Mouse (Mus musculus) right cerebral cortex, postnatal 36 days (tissue): Measurements from ENCODE around the gene Usp1.
"Not testable (repeated sequence)": the region's sequence is repeated elsewhere in the genome, so short reads cannot be mapped to it uniquely, and the experiment has no call there.

Experiments
- DNase-seq, 2 experiments: peaks; one replicate each; pipeline ENCODE4 v3.0.0; 2022; ENCODE audit warnings: low spot score in 2 of 2, mixed read lengths in 1 of 2

Usp1 gene

GRCm38 (mm10) chr4:98923568-98924070 is at the start of gene Usp1:
TSS of gene Usp1 (plus strand) at chr4:98923810.
- peak in 1 of 2 experiments; percentile 74 for DNase-seq

- no peak for DNase-seq
Observed at GRCm38 (mm10) chr4:98882706-98883105, 40.9 kb upstream of the Usp1 start.

GRCm38 (mm10) chr4:98886377-98886776 is 37.2 kb upstream of the Usp1 start:
- DNase-seq: no peak

GRCm38 (mm10) chr4:98887148-98887547 is 36.5 kb upstream of the Usp1 start:
- DNase-seq: peak in 1 of 2 experiments; percentile 7

GRCm38 (mm10) chr4:98910246-98910645 is 13.4 kb upstream of the Usp1 start:
- no peak for DNase-seq

- DNase-seq: no peak
Observed at GRCm38 (mm10) chr4:98917724-98918123, 5.9 kb upstream of the Usp1 start.

- no peak for DNase-seq
Observed at GRCm38 (mm10) chr4:98918204-98918603, 5.4 kb upstream of the Usp1 start.

- no peak for DNase-seq
Observed at GRCm38 (mm10) chr4:98920896-98921295, 2.7 kb upstream of the Usp1 start.

- DNase-seq: no peak
Observed at GRCm38 (mm10) chr4:98922061-98922642, 1.5 kb upstream of the Usp1 start.

- DNase-seq: peak; percentile 97 to 99
Observed at GRCm38 (mm10) chr4:98922643-98923567, 705 bp upstream of the Usp1 start.

GRCm38 (mm10) chr4:98924071-98924905 is 678 bp downstream of the Usp1 start:
- no peak for DNase-seq

- no peak for DNase-seq
Observed at GRCm38 (mm10) chr4:98924906-98925178, 1.2 kb downstream of the Usp1 start.

GRCm38 (mm10) chr4:98925250-98925781 is 1.7 kb downstream of the Usp1 start:
- no peak for DNase-seq

- DNase-seq: no peak
Observed at GRCm38 (mm10) chr4:98936036-98936435, 12.4 kb downstream of the Usp1 start.

- DNase-seq: not testable (repeated sequence)
Observed at GRCm38 (mm10) chr4:98938210-98938609, 14.6 kb downstream of the Usp1 start.

- DNase-seq: no peak
Observed at GRCm38 (mm10) chr4:98950563-98950962, 27.0 kb downstream of the Usp1 start.

- DNase-seq: no peak
Observed at GRCm38 (mm10) chr4:98955986-98956385, 32.4 kb downstream of the Usp1 start.

- no peak for DNase-seq
Observed at GRCm38 (mm10) chr4:98960243-98960642, 36.6 kb downstream of the Usp1 start.

- DNase-seq: no peak
Observed at GRCm38 (mm10) chr4:98969946-98970345, 46.3 kb downstream of the Usp1 start.

GRCm38 (mm10) chr4:98975741-98976140 is 52.1 kb downstream of the Usp1 start:
- DNase-seq: peak in 1 of 2 experiments; percentile 10

GRCm38 (mm10) chr4:98978288-98978687 is 54.7 kb downstream of the Usp1 start:
- not testable (repeated sequence) for DNase-seq

- no peak for DNase-seq
Observed at GRCm38 (mm10) chr4:98978693-98979092, 55.1 kb downstream of the Usp1 start.
